Mouse (Mus musculus): Measurements from ENCODE around the gene Olfr319. TPM values are rescaled to one million over a fixed set of nuclear protein-coding genes. Genes with fewer than 3 reads are reported as not detected.
"Not testable (repeated sequence)": the region's sequence is repeated elsewhere in the genome, so short reads cannot be mapped to it uniquely, and the experiment has no call there.

The Olfr319 gene
- not detected for total RNA-seq (2022)

GRCm38 (mm10) chr11:58698862-58699261, at the start of gene Olfr319:
Gene Olfr319 (plus strand): TSS chr11:58699162.
- DNase-seq: no peak

- no peak for DNase-seq
These were observed 43.8 kb upstream of the Olfr319 start for GRCm38 (mm10) chr11:58655151-58655550.

- no peak for DNase-seq
These were observed 40.4 kb upstream of the Olfr319 start, which contains the start of gene Olfr322 for GRCm38 (mm10) chr11:58658596-58658995. Gene Olfr322 (plus strand): TSS chr11:58658782.

GRCm38 (mm10) chr11:58669252-58669651, 29.7 kb upstream of the Olfr319 start:
- no peak for DNase-seq

- DNase-seq: no peak
These were observed 27.1 kb upstream of the Olfr319 start for GRCm38 (mm10) chr11:58671825-58672224.

GRCm38 (mm10) chr11:58680799-58681198, 18.2 kb upstream of the Olfr319 start, which contains the start of gene Olfr320:
Gene Olfr320 (plus strand): TSS chr11:58681099.
- DNase-seq: no peak

GRCm38 (mm10) chr11:58709086-58709485, 10.1 kb downstream of the Olfr319 start:
- no peak for DNase-seq

- not testable (repeated sequence) for DNase-seq
These were observed 18.8 kb downstream of the Olfr319 start for GRCm38 (mm10) chr11:58717723-58718122.

- no peak for DNase-seq
These were observed 20.7 kb downstream of the Olfr319 start for GRCm38 (mm10) chr11:58719701-58720100.

- DNase-seq: no peak
These were observed 25.0 kb downstream of the Olfr319 start, which contains the start of gene Olfr318 for GRCm38 (mm10) chr11:58723914-58724313. Gene Olfr318 (minus strand): TSS chr11:58724014.

GRCm38 (mm10) chr11:58727896-58728650, 29.1 kb downstream of the Olfr319 start:
- not testable (repeated sequence) for DNase-seq

GRCm38 (mm10) chr11:58733372-58733771, 34.4 kb downstream of the Olfr319 start:
- no peak for DNase-seq

GRCm38 (mm10) chr11:58738792-58739262, 39.9 kb downstream of the Olfr319 start, which contains the start of gene Olfr317:
Gene Olfr317 (minus strand): TSS chr11:58739212.
- no peak for DNase-seq

- DNase-seq: not testable (repeated sequence)
These were observed 52.1 kb downstream of the Olfr319 start for GRCm38 (mm10) chr11:58751096-58751495.

- no peak for DNase-seq
These were observed 53.5 kb downstream of the Olfr319 start, which contains the start of gene Olfr316 for GRCm38 (mm10) chr11:58752434-58752833. Gene Olfr316 (plus strand): TSS chr11:58752734.

Other genes with a start within 250 kb of the Olfr319 start
- gene Lypd9, start 246.2 kb upstream of the Olfr319 start, total RNA-seq (2022): not detected
- not detected for gene Olfr30, start 236.9 kb upstream of the Olfr319 start, total RNA-seq (2022)
- gene Olfr332, start 206.6 kb upstream of the Olfr319 start, total RNA-seq (2022): not detected
- not detected for gene Olfr331, start 196.6 kb upstream of the Olfr319 start, total RNA-seq (2022)
- 1 to 10 TPM in 3 of 4 experiments, under 1 TPM in 1; 0.49 to 1.8 (median 1.5) TPM for gene Olfr330, start 164.3 kb upstream of the Olfr319 start, total RNA-seq (2022)
- gene Olfr329-ps, start 152.7 kb upstream of the Olfr319 start, total RNA-seq (2022): 1 to 10 TPM in 1 of 4 experiments, under 1 TPM in 3; 0.22 to 1.2 (median 0.71) TPM
- gene Olfr328, start 143.5 kb upstream of the Olfr319 start, total RNA-seq (2022): under 1 TPM; 0.31 to 0.73 (median 0.40) TPM
- not detected for gene Olfr224, start 128.6 kb upstream of the Olfr319 start, total RNA-seq (2022)
- not detected for gene Olfr325, start 121.4 kb upstream of the Olfr319 start, total RNA-seq (2022)
- gene Olfr324, start 104.0 kb upstream of the Olfr319 start, total RNA-seq (2022): not detected
- gene 2210407C18Rik, start 83.1 kb upstream of the Olfr319 start, total RNA-seq (2022): not detected
- not detected for gene Olfr323, start 68.7 kb upstream of the Olfr319 start, total RNA-seq (2022)
- not detected for gene Trim58, start 58.7 kb upstream of the Olfr319 start, total RNA-seq (2022)
- gene Olfr322, start 40.4 kb upstream of the Olfr319 start, total RNA-seq (2022): not detected
- not detected for gene Olfr320, start 18.1 kb upstream of the Olfr319 start, total RNA-seq (2022)
- not detected for gene Olfr318, start 24.9 kb downstream of the Olfr319 start, total RNA-seq (2022)
- gene Olfr317, start 40.0 kb downstream of the Olfr319 start, total RNA-seq (2022): not detected
- not detected for gene Olfr316, start 53.6 kb downstream of the Olfr319 start, total RNA-seq (2022)
- not detected for gene Olfr315, start 74.0 kb downstream of the Olfr319 start, total RNA-seq (2022)
- gene Olfr314, start 83.8 kb downstream of the Olfr319 start, total RNA-seq (2022): not detected
- gene Fam183b, start 102.8 kb downstream of the Olfr319 start, total RNA-seq (2022): 1 to 10 TPM; 2.4 to 3.7 (median 2.9) TPM
- not detected for gene Olfr313, start 115.8 kb downstream of the Olfr319 start, total RNA-seq (2022)
- not detected for gene Olfr312, start 130.1 kb downstream of the Olfr319 start, total RNA-seq (2022)
- not detected for gene Olfr311, start 140.1 kb downstream of the Olfr319 start, total RNA-seq (2022)
- 10 to 100 TPM in 2 of 4 experiments, 1 to 10 TPM in 2; 4.4 to 15.0 (median 10.3) TPM for gene Gm12258, start 148.0 kb downstream of the Olfr319 start, total RNA-seq (2022)
- gene 2810021J22Rik, start 168.1 kb downstream of the Olfr319 start, total RNA-seq (2022): 10 to 100 TPM in 1 of 4 experiments, 1 to 10 TPM in 3; 4.7 to 10.8 (median 7.9) TPM
- 1 to 10 TPM; 3.8 to 6.3 (median 5.8) TPM for gene Zfp39, start 205.1 kb downstream of the Olfr319 start, total RNA-seq (2022)
- not detected for gene Btnl10, start 218.7 kb downstream of the Olfr319 start, total RNA-seq (2022)
- gene Rnf187, start 239.8 kb downstream of the Olfr319 start, total RNA-seq (2022): 100 to 1,000 TPM; 179 to 200 (median 190) TPM
- gene Hist3h2ba, start 249.8 kb downstream of the Olfr319 start, total RNA-seq (2022): 10 to 100 TPM in 2 of 4 experiments, 1 to 10 TPM in 2; 3.3 to 12.2 (median 7.8) TPM